Mouse (Mus musculus): ENCODE measurements around the gene Rad51d. TPM values are rescaled to one million over a fixed set of nuclear protein-coding genes. Genes with fewer than 3 reads are reported as not detected.

Rad51d gene
- polyA plus RNA-seq, 1 experiment: 10.2 TPM

DNA sequence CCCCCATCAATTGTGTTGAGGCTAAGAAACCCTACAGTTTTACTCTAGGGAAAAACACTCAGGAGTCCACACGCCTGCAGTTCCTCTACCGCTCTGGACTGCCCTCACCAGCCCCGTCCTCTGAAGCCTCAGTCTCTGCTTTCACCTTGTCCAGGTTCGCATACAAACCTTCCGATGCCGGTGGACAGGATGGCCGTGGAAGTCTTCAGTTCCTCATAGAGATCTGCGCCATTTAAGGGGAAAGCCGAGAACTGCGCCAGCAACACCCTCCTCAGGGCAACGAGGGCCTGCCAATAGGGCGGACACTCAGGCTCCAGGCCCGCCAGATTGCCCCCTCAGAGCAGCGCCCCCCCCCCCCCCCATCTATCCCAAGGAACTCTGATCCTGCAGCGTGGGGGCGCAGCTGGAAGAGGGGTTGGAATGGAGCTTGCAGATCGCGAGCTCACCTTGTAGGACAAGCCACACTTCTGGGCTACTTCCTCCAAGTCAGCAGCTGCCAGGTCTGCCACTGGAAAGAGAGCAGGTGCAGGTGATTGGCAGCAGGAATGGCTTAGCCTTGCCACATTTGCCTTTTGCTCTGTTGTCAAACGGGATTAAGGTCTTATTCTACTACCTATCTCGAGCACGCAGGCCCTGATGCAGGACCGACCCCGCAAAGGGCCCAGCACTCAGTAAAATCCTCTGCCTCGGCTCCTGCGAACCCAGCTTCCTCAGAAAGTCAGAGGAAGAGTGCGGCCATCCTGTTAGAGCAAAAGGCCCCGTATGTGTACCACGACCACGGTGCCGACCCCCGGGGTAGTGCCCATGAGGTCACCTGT, 681 bp downstream of the Rad51d start:
- peak overlapping the region; percentile 71 for H3K4me3 ChIP-seq (ENCODE audit: low read depth, low read length)
- WGBS: 2% methylated on average over 31 of the region's 31 CpGs
- peak overlapping the region; percentile 76 for H3K27ac ChIP-seq (ENCODE audit: insufficient read depth, low read depth, low read length)
- no peaks in the 10 kb centered on the region for H3K36me3 ChIP-seq (ENCODE audit: control insufficient read depth, insufficient read depth, low read length)
- no peaks in the 10 kb centered on the region for H3K27me3 ChIP-seq (ENCODE audit: control insufficient read depth, insufficient read depth, low read length)
- H3K4me1 ChIP-seq (ENCODE audit: control insufficient read depth, insufficient read depth, insufficient read length, low read length): peaks cover 2% of the 10 kb centered on the region; the same call in 1 of the 2 replicates
- no peak; the same call in 1 of the 2 replicates for TF ChIP-seq POLR2A (IDR thresholded peaks at IDR 0.05; ENCODE audit: low read depth, low read length)
- no peak for TF ChIP-seq CTCF (IDR thresholded peaks at IDR 0.05; ENCODE audit: extremely low read depth, insufficient read length, insufficient replicate concordance, low read depth, low read length)

DNA sequence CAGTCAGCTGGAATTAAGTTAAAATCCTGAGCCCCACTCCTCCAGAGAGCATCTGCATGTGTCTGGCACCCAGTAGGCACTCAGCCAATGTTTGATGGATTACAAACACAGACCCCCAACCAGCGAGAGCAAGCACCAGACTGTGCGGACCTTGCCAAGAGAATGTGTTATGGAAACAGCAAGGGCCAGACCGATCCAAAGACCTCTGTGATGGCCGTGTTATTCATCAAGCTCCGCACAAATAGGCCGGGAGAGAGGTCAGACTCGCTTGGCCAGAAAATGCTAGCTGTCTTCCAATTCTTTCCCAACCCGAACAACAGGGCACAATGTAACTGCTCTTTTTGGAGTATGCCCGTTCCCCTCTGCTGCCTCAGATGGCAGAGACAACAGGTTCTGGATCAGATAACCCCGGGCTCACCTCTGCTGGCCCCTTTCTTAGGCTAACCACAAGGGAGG, 1.9 kb downstream of the Rad51d start:
- Histone ChIP-seq H3K4me1 (ENCODE audit: control insufficient read depth, insufficient read depth, insufficient read length, low read length) (peaks cover 2% of the 10 kb centered on the region; the same call in 1 of the 2 replicates), H3K27me3 (ENCODE audit: control insufficient read depth, insufficient read depth, low read length) (no peaks in the 10 kb centered on the region), H3K27ac (ENCODE audit: insufficient read depth, low read depth, low read length) (no peak overlapping the region), H3K4me3 (ENCODE audit: low read depth, low read length) (no peak overlapping the region), H3K36me3 (ENCODE audit: control insufficient read depth, insufficient read depth, low read length) (no peaks in the 10 kb centered on the region)
- TF ChIP-seq CTCF (IDR thresholded peaks at IDR 0.05; ENCODE audit: extremely low read depth, insufficient read length, insufficient replicate concordance, low read depth, low read length) (no peak), POLR2A (IDR thresholded peaks at IDR 0.05; ENCODE audit: low read depth, low read length) (no peak)
- 59% methylated on average over 10 of the region's 10 CpGs for WGBS

DNA sequence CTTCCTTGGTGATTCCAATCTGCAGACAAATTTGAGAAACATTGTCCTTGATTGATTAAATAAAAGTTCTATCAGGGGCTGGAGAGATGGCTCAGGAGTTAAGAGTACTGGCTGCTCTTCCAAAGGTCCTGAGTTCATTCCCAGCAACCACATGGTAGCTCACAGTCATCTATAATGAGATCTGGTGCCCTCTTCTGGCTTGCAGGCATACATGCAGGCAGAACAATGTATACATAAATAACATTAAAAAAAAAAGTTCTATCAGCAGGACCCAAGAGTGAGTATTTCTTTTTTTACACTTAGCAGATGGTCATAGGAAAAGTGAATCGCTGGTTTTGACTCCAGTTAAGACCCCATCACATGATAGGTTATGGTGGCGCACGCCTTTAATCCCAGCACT, 3.9 kb downstream of the Rad51d start:
- peaks cover 7% of the 10 kb centered on the region for H3K36me3 ChIP-seq (ENCODE audit: control insufficient read depth, insufficient read depth, low read length)
- H3K27me3 ChIP-seq (ENCODE audit: control insufficient read depth, insufficient read depth, low read length): no peaks in the 10 kb centered on the region
- TF ChIP-seq POLR2A (IDR thresholded peaks at IDR 0.05; ENCODE audit: low read depth, low read length) (no peak), CTCF (IDR thresholded peaks at IDR 0.05; ENCODE audit: extremely low read depth, insufficient read length, insufficient replicate concordance, low read depth, low read length) (no peak)
- 82% methylated on average over 3 of the region's 3 CpGs for WGBS
- peaks cover 2% of the 10 kb centered on the region; the same call in 1 of the 2 replicates for H3K4me1 ChIP-seq (ENCODE audit: control insufficient read depth, insufficient read depth, insufficient read length, low read length)
- H3K4me3 ChIP-seq (ENCODE audit: low read depth, low read length): no peak overlapping the region
- H3K27ac ChIP-seq (ENCODE audit: insufficient read depth, low read depth, low read length): no peak overlapping the region

- peaks cover 15% of the 10 kb centered on the region for H3K36me3 ChIP-seq (ENCODE audit: control insufficient read depth, insufficient read depth, low read length)
- WGBS: 91% methylated on average over 8 of the region's 8 CpGs
- no peak overlapping the region for H3K27ac ChIP-seq (ENCODE audit: insufficient read depth, low read depth, low read length)
- H3K4me1 ChIP-seq (ENCODE audit: control insufficient read depth, insufficient read depth, insufficient read length, low read length): 0 out of 2 replicates have a peak, but pooled peaks cover 2% of the 10 kb centered on the region
- no peak overlapping the region for H3K4me3 ChIP-seq (ENCODE audit: low read depth, low read length)
- H3K27me3 ChIP-seq (ENCODE audit: control insufficient read depth, insufficient read depth, low read length): no peaks in the 10 kb centered on the region
- TF ChIP-seq CTCF (IDR thresholded peaks at IDR 0.05; ENCODE audit: extremely low read depth, insufficient read length, insufficient replicate concordance, low read depth, low read length) (no peak), POLR2A (IDR thresholded peaks at IDR 0.05; ENCODE audit: low read depth, low read length) (no peak)
Observed at GRCm38 (mm10) chr11:82883180-82883579, 7.2 kb downstream of the Rad51d start.

- Histone ChIP-seq H3K36me3 (ENCODE audit: control insufficient read depth, insufficient read depth, low read length) (peaks cover 18% of the 10 kb centered on the region), H3K27me3 (ENCODE audit: control insufficient read depth, insufficient read depth, low read length) (no peaks in the 10 kb centered on the region), H3K4me3 (ENCODE audit: low read depth, low read length) (no peak overlapping the region), H3K4me1 (ENCODE audit: control insufficient read depth, insufficient read depth, insufficient read length, low read length) (0 out of 2 replicates have a peak, but pooled peaks cover 2% of the 10 kb centered on the region), H3K27ac (ENCODE audit: insufficient read depth, low read depth, low read length) (no peak overlapping the region)
- no peak for TF ChIP-seq POLR2A (IDR thresholded peaks at IDR 0.05; ENCODE audit: low read depth, low read length)
- WGBS: 89% methylated on average over 7 of the region's 7 CpGs
Observed at GRCm38 (mm10) chr11:82877726-82878344, 12.6 kb downstream of the Rad51d start.

DNA sequence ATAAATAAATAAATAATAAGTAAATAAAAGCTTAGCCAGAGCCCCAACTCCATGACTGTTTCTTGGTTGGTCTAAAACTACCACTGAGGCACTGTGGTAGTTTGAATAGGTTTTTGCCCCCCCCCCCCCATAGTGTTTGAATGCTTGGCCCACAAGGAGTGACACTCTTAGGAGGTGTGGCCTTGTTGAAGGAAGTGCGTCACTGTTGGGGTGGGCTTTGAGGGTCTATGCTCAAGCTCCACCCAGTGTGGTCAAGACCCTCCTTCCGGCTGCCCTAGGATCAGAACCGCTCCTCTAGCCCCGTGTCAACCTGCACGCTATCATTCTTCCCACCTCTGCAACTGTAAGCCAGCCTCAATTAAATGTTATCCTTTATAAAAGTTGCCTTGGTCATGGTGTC, 14.8 kb downstream of the Rad51d start:
- Histone ChIP-seq H3K27me3 (ENCODE audit: control insufficient read depth, insufficient read depth, low read length) (no peaks in the 10 kb centered on the region), H3K27ac (ENCODE audit: insufficient read depth, low read depth, low read length) (no peak overlapping the region), H3K36me3 (ENCODE audit: control insufficient read depth, insufficient read depth, low read length) (peaks cover 11% of the 10 kb centered on the region; the same call in 1 of the 2 replicates), H3K4me1 (ENCODE audit: control insufficient read depth, insufficient read depth, insufficient read length, low read length) (no peaks in the 10 kb centered on the region), H3K4me3 (ENCODE audit: low read depth, low read length) (no peak overlapping the region)
- 94% methylated on average over 5 of the region's 5 CpGs for WGBS
- TF ChIP-seq CTCF (IDR thresholded peaks at IDR 0.05; ENCODE audit: extremely low read depth, insufficient read length, insufficient replicate concordance, low read depth, low read length) (no peak), POLR2A (IDR thresholded peaks at IDR 0.05; ENCODE audit: low read depth, low read length) (no peak)

- no peaks in the 10 kb centered on the region for H3K27me3 ChIP-seq (ENCODE audit: control insufficient read depth, insufficient read depth, low read length)
- WGBS: 78% methylated on average over 5 of the region's 5 CpGs
- TF ChIP-seq CTCF (IDR thresholded peaks at IDR 0.05; ENCODE audit: extremely low read depth, insufficient read length, insufficient replicate concordance, low read depth, low read length) (no peak), POLR2A (IDR thresholded peaks at IDR 0.05; ENCODE audit: low read depth, low read length) (no peak)
Observed at GRCm38 (mm10) chr11:82874924-82875323, 15.5 kb downstream of the Rad51d start.

More at GRCm38 (mm10) chr11:82874924-82875323, 15.5 kb downstream of the Rad51d start:
- no peak overlapping the region for H3K27ac ChIP-seq (ENCODE audit: insufficient read depth, low read depth, low read length)
- peaks cover 11% of the 10 kb centered on the region; the same call in 1 of the 2 replicates for H3K36me3 ChIP-seq (ENCODE audit: control insufficient read depth, insufficient read depth, low read length)
- H3K4me3 ChIP-seq (ENCODE audit: low read depth, low read length): no peak overlapping the region
- no peaks in the 10 kb centered on the region for H3K4me1 ChIP-seq (ENCODE audit: control insufficient read depth, insufficient read depth, insufficient read length, low read length)
